Mouse (Mus musculus): ENCODE data around the gene Cadm1.

The Cadm1 gene

GRCm38 (mm10) chr9:47610316-47610715 lies 80.3 kb downstream of the Cadm1 start:
- DNase-seq = no peak

DNA sequence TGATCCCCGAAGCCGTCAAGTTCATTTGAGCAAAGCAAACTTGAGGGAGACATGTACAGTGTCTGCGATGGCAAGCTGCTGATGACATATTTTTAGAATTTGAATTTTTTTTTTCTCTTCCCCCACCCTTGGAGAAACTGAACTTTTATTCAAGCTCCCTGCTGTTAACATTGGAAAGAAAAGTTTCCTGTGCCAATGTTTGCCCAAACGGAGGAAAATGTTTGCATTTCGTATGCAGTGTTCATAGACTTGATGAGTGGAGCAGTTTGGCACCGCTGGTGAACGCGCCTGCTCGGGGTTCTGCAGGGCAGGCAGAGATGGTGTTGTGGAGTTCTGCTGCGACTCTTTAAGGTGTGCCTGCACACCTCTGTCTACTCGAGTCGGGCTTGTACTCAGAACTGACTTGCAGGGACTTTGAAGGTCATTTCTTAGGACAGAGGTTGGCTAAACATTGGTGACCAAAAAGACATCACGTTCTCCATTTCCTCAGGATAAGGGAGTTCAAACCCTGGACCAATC lies 83.0 kb downstream of the Cadm1 start:
- no peak for DNase-seq

DNA sequence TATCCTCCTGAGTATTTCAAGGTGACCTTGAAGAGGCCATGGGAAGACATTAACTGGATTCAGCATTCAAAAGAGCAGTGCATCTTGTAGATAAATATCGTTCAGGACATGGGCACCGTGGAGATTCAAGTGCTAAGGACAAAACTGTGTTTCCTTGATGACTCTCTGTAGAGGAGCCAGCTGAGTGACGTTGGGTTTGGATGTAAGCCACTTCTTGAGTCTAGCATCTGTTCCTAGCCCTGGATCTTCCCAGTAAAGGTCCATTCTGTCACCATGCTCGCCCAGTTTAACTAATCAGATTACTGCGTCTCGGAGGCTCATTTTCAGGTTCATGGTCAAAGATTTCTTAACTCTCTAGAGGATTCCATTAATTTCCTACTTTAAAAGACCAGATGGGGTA lies 85.1 kb downstream of the Cadm1 start:
- DNase-seq = peak; percentile 63

DNA sequence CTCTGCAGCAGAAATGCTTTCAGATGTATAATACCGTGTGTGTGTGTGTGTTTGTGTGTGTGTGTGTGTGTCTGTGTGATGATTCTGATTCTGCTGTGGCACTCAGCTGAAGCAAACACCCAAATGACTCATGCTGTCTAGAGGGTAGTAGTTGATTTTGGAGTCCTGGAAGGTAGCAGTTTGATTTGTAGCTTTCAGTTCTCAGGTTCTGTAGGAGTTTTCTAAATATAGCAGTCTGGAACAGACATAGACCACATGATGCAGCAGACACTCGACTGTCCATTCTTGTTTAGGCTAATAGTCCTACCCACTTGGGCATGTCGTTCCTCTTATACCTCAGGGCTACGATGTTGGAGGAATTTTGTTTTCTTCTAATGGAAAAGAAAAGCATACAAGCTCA lies 86.4 kb downstream of the Cadm1 start:
- DNase-seq = no peak

DNA sequence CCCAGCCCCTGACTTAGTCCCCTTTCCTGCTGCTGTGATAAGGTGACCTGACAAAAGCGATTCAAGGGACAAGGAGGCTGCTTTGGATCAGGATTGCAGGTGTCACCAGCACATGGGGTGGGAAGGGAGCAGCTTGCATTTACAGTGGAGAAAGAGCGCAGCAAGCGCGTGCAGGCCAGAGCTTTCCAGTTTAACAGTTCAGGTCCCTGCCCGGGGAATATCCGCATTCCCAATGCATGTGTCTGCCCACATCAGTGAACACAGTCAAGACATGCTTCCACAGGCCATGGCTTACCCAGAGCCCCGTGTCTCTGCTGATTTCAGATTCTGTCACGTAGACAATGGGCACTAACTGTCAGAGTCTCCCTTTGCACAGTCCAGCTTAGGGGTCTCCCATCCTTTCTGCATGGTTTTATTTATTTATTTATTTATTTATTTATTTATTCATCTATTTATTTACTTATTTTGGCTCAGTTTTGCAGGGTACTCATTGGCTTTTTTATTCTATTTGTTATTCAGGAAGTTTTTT lies 89.6 kb downstream of the Cadm1 start:
- DNase-seq = no peak

GRCm38 (mm10) chr9:47623447-47624445 lies 93.8 kb downstream of the Cadm1 start:
- DNase-seq = no peak

GRCm38 (mm10) chr9:47624565-47625520 lies 94.9 kb downstream of the Cadm1 start:
- DNase-seq = no peak

DNA sequence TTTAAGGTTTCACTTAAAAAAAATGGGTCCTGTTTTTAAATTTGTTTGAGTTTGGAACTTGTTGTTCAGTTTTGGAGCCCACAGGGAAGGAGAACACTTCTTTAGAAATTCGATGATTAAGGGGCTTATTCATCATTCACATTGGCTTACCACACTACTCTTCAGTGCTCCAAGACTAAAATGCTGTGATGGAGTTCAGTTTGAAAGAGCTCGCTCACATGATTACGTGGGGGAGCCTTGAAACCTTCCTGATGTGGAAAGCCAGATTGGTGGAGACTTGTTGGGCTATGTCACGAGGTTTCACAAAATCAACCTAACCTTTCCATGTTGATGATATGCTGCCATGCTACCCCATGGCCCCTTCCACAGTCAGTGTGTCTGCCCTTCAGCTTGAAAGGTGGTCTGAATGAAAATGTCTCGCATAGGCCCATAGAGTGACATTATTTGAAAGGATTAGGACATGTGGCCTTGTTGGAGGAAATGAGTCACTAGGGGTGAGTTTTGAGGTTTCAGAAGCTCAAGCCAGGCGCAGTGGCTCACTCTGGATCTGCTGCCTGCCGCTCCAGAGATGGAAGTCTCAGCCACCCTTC lies 95.7 kb downstream of the Cadm1 start:
- DNase-seq = no peak

DNA sequence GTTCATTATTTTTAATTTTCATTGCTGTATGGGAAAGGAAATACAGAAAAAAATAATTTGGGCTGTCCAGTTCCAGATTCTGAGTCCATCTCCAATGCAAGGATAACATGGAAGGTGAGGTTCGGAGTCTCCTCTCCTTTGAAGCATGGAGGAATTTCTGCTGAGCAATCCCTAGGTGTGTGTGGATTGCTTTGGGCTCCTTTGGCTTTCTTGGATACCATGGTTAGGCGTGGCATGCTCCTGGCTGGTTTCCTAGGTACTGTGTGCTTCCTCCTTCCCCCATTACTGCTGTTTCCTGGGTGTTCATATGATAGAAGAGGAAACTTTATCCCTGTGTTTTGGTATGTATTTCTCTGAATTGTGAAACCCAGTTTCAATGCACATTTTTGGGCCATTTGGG lies 98.0 kb downstream of the Cadm1 start:
- no peak for DNase-seq

GRCm38 (mm10) chr9:47628550-47628949 lies 98.6 kb downstream of the Cadm1 start:
- DNase-seq = no peak

- DNase-seq = no peak
These were observed 104.7 kb downstream of the Cadm1 start for GRCm38 (mm10) chr9:47634695-47635094.

GRCm38 (mm10) chr9:47642663-47643062 lies 112.7 kb downstream of the Cadm1 start:
- no peak for DNase-seq

DNA sequence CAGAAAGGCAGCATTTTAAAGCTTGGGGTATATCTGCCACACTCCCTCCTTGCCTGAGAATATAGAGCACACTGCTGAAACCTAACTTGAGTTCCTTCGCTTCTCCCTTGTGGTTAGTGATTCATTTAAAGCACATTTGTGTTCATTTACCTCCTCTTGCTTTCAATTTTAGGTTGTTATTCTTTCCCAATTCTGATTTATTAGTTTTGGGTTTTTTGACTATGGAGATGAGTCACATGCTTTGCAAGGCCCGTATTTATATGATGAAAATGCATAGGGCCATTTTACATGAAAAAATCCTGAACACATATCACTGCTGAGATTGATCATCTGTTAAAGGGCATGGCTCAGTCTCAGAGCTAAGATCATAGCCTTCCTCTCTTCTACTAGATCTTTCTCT lies 115.1 kb downstream of the Cadm1 start:
- no peak for DNase-seq

DNA sequence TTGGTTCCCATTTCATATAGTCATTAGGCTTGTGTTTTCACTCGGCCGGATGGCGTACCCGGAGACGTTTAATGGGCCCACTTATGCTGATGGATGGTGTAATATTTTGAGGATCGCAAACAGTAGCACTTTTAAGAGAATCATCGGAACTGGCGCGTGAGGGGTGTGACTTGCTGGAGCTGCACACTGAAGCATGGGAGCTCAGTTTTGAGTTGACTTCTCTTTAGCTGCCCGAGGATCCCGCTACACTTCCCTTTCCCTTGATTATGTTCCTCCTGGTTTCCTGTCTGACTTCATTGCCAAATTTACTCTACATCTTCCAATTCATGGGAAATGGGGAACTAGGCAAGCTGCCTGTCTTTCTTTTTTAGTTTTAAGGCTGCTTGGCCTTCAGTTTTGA lies 121.5 kb downstream of the Cadm1 start:
- DNase-seq = no peak

- no peak for DNase-seq
These were observed 122.2 kb downstream of the Cadm1 start for GRCm38 (mm10) chr9:47652203-47652602.

GRCm38 (mm10) chr9:47652936-47653335 lies 123.0 kb downstream of the Cadm1 start:
- no peak for DNase-seq

DNA sequence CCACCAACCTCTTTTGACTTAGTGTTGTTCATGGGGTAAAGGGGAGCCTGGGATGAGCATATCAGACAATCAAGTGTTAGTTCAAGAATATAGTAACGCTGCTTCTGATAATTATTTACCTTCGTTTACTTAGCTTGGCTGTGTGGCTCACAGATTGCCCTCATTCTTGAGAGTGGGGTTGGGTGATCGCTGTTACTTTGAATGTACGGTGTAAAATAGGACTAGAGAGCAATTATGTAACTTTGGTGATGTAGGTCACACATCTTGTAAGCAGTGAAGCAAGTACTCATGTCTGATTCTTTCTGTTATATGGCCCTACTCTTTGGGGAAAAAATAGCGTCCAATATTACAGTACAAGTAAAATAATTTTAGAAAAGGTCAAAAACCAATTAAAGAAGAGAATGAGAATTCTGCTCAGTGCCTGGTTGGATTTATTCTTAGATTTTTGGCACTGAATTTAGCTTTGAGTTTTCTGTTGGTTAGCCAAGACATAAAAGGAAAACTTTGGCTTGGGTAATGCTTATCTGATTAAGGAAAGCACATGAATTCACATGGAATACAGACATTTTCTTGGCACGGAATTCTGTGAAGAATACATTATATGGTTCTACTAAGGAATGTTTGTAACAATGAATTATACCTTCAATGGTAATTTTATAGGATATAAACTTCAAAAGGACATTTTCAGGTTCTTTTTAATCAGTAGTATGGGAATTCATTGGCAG lies 129.6 kb downstream of the Cadm1 start:
- DNase-seq = no peak

DNA sequence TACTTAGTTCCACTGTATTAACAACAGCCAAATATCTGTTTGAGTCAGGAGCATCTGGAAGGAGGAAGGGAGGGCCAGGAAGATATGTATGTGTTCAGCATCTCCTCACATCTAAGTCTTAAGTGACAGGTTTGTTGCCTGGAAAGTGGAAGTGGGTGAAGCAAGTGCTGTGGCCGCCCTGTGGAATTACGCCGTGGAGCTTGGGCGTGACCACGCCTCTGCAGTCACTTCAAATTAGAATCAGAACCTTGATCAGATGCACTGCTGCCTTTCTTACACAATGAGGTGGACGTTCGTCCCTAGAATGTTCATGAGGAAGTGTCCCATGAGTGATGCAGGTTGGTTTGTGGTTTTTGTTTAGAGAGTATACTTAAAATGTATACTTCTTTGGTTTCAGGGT lies 131.6 kb downstream of the Cadm1 start:
- DNase-seq = no peak

DNA sequence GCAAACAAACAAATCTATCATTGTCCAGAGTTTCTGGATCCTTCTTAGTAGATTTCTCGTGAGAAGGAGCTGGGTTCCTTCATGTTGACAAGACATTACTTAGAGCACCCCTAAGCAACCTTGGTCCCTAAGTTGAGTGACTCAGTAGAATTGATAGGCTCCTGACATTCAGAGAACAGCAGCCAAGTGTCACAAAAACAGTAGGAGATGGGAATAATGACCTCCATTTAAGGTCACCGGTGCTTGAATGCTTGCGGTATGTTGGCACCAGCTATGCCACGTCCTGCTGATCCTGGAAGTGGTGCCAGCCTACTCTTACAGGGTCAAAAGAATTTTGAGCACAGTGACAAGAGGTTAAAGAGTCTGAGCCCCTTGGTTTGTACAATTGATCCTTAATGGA lies 139.2 kb downstream of the Cadm1 start:
- no peak for DNase-seq

GRCm38 (mm10) chr9:47671617-47672016 lies 141.6 kb downstream of the Cadm1 start:
- DNase-seq = no peak

- DNase-seq = no peak
These were observed 145.1 kb downstream of the Cadm1 start for GRCm38 (mm10) chr9:47674766-47675713.

Data from cerebellum, adult 11 months (tissue).